Mouse (Mus musculus) kidney, embryonic 16.5 days (tissue): ENCODE measurements at regions not wholly inside any gene's neighbourhood (a gene's known extent, or its start where the extent isn't known, plus 50 kb on each side); places are given as distances from the start of the nearest gene placed in this dataset.

Source experiments
- ATAC-seq: fragments of 200-750 bp; cut with Nextera tagmentation; 2 replicates; pipeline ENCODE4 v1.8.0; 2017; ENCODE audit warnings: moderate TSS enrichment; ENCODE audit not compliant: low FRiP score, low TSS enrichment
- H3K27ac ChIP-seq: fragments of 300-500 bp; sonication (generic); 2 replicates; pipeline ENCODE4 v1.5.1; 2014; ENCODE audit warnings: low read length
- H3K27me3 ChIP-seq: fragments of 300-500 bp; sonication (generic); 2 replicates; pipeline ENCODE4 v1.6.1; 2014; ENCODE audit warnings: low read length, control low read depth, mixed read lengths; ENCODE audit not compliant: insufficient read depth
- H3K36me3 ChIP-seq: fragments of 300-500 bp; sonication (generic); 2 replicates; pipeline ENCODE4 v1.6.1; 2014; ENCODE audit warnings: low read length, control low read depth, mixed read lengths; ENCODE audit not compliant: insufficient read depth
- H3K4me1 ChIP-seq: fragments of 300-500 bp; sonication (generic); 2 replicates; pipeline ENCODE4 v1.6.1; 2014; ENCODE audit warnings: low read length, control low read depth, mixed read lengths; ENCODE audit not compliant: insufficient read depth
- H3K4me2 ChIP-seq: fragments of 300-500 bp; sonication (generic); replicated peaks from 2 replicates; pipeline ENCODE4 v1.6.1; 2014; ENCODE audit warnings: low read depth, low read length
- H3K4me3 ChIP-seq: fragments of 300-500 bp; sonication (generic); 2 replicates; pipeline ENCODE4 v1.5.1; 2014; ENCODE audit warnings: mild to moderate bottlenecking, low read length
- H3K9ac ChIP-seq: fragments of 300-500 bp; sonication (generic); replicated peaks from 2 replicates; pipeline ENCODE4 v1.6.1; 2014; ENCODE audit warnings: low read length
- H3K9me3 ChIP-seq: fragments of 300-500 bp; sonication (generic); 2 replicates; pipeline ENCODE4 v1.6.1; 2016; ENCODE audit warnings: low read length, control low read depth
- WGBS: fragments of 180-500 bp; shearing (Covaris S2); extraction: QIAGEN DNeasy Blood & Tissue Kit; methylation state at CpG from one replicate; pipeline ENCODE4 v1.1.7; 2014; 5-methylcytosine and 5-hydroxymethylcytosine counted together

GRCm38 (mm10) chr14:76809411-76809810 lies 227.2 kb upstream of the Ccdc122 start:
- Histone ChIP-seq H3K9ac (no peak overlapping the region), H3K4me2 (no peak overlapping the region), H3K9me3 (peaks cover 4% of the 10 kb centered on the region), H3K27me3 (no peaks in the 10 kb centered on the region), H3K27ac (no peak overlapping the region), H3K4me3 (no peak overlapping the region), H3K36me3 (no peaks in the 10 kb centered on the region), H3K4me1 (peaks cover 33% of the 10 kb centered on the region)
- no peak for ATAC-seq
- 98% methylated on average over 7 of the region's 7 CpGs for WGBS

DNA sequence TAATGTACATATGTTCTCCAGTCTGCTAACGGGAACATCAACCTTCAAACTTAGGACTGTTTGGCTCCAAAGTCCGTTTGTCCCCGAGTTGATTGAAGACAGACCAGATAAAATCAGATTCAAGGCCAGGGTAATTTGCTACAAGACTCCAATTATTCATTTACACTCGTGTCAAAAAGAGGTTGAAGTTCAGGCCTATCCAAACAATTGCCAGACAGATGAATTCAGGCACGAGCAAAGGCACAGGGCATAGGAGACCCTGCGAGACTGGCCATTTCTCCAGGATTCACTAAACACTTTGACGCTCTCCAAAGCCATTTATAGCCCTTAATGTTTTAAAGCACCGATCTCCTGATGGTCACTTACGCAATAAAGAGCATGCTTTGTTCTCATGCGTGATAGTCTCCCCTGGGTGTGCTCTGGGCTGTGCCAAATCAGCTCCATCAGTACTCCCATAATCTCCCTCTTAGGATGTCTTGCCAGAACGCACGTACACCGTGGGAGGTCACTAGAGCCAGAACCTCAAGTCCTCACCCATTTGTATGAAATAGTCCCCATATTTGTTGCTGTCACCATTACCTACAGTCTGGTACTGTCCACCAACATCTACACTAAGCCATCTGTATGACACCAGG lies 231.3 kb upstream of the Ccdc122 start:
- Histone ChIP-seq H3K36me3 (no peaks in the 10 kb centered on the region), H3K27me3 (no peaks in the 10 kb centered on the region), H3K4me3 (no peak overlapping the region), H3K4me2 (no peak overlapping the region), H3K27ac (peak overlapping the region; percentile 63; the same call in 1 of the 2 replicates), H3K9ac (no peak overlapping the region), H3K9me3 (peaks cover 4% of the 10 kb centered on the region), H3K4me1 (peaks cover 13% of the 10 kb centered on the region)
- ATAC-seq = peak; percentile 77
- 36% methylated on average over 13 of the region's 13 CpGs for WGBS

- Histone ChIP-seq H3K9ac (0 out of 2 replicates have a peak overlapping the region, but pooled peaks have one; percentile 22), H3K27ac (peak overlapping the region; percentile 69), H3K9me3 (peaks cover 4% of the 10 kb centered on the region), H3K4me2 (no peak overlapping the region), H3K36me3 (no peaks in the 10 kb centered on the region), H3K4me1 (peaks cover 13% of the 10 kb centered on the region), H3K27me3 (no peaks in the 10 kb centered on the region), H3K4me3 (no peak overlapping the region)
- ATAC-seq = no peak
- 39% methylated on average over 6 of the region's 6 CpGs for WGBS
Observed at GRCm38 (mm10) chr14:76804447-76805150, 232.0 kb upstream of the Ccdc122 start.

- no peak overlapping the region for H3K4me3 ChIP-seq
- no peak for ATAC-seq
- WGBS = 87% methylated on average over 4 of the region's 4 CpGs
Observed at GRCm38 (mm10) chr14:76800181-76800580, 236.4 kb upstream of the Ccdc122 start.

GRCm38 (mm10) chr14:76799741-76800140 lies 236.8 kb upstream of the Ccdc122 start:
- no peak overlapping the region for H3K9ac ChIP-seq
- no peaks in the 10 kb centered on the region for H3K9me3 ChIP-seq
- no peak overlapping the region for H3K4me2 ChIP-seq
- no peaks in the 10 kb centered on the region for H3K27me3 ChIP-seq
- H3K27ac ChIP-seq = no peak overlapping the region
- H3K4me3 ChIP-seq = no peak overlapping the region
- no peaks in the 10 kb centered on the region for H3K36me3 ChIP-seq
- ATAC-seq = no peak
- 73% methylated on average over 6 of the region's 6 CpGs for WGBS
- peaks cover 7% of the 10 kb centered on the region for H3K4me1 ChIP-seq

More at GRCm38 (mm10) chr14:76800181-76800580, 236.4 kb upstream of the Ccdc122 start:
- H3K9ac ChIP-seq = no peak overlapping the region
- no peaks in the 10 kb centered on the region for H3K27me3 ChIP-seq
- no peak overlapping the region for H3K4me2 ChIP-seq
- no peaks in the 10 kb centered on the region for H3K36me3 ChIP-seq
- H3K27ac ChIP-seq = no peak overlapping the region
- no peaks in the 10 kb centered on the region for H3K9me3 ChIP-seq
- peaks cover 10% of the 10 kb centered on the region for H3K4me1 ChIP-seq

- H3K36me3 ChIP-seq = no peaks in the 10 kb centered on the region
- no peak for ATAC-seq
- no peaks in the 10 kb centered on the region for H3K27me3 ChIP-seq
- no peaks in the 10 kb centered on the region for H3K4me1 ChIP-seq
- H3K4me2 ChIP-seq = no peak overlapping the region
- no peak overlapping the region for H3K27ac ChIP-seq
- H3K4me3 ChIP-seq = no peak overlapping the region
- H3K9ac ChIP-seq = no peak overlapping the region
- H3K9me3 ChIP-seq = no peaks in the 10 kb centered on the region
- 83% methylated on average over 8 of the region's 8 CpGs for WGBS
Observed at GRCm38 (mm10) chr14:76798925-76799428, 237.6 kb upstream of the Ccdc122 start.

- Histone ChIP-seq H3K9ac (no peak overlapping the region), H3K27me3 (no peaks in the 10 kb centered on the region), H3K27ac (no peak overlapping the region), H3K36me3 (no peaks in the 10 kb centered on the region), H3K4me2 (no peak overlapping the region), H3K4me1 (no peaks in the 10 kb centered on the region), H3K9me3 (no peaks in the 10 kb centered on the region), H3K4me3 (no peak overlapping the region)
- ATAC-seq = no peak
- WGBS = 75% methylated on average over 6 of the region's 6 CpGs
Observed at GRCm38 (mm10) chr14:76798488-76798887, 238.1 kb upstream of the Ccdc122 start.

GRCm38 (mm10) chr14:76797518-76797917 lies 239.1 kb upstream of the Ccdc122 start:
- no peak for ATAC-seq
- H3K27ac ChIP-seq = no peak overlapping the region

GRCm38 (mm10) chr14:76791811-76792571 lies 235.3 kb upstream of the Serp2 start:
- Histone ChIP-seq H3K4me2 (no peak overlapping the region), H3K36me3 (no peaks in the 10 kb centered on the region), H3K27me3 (no peaks in the 10 kb centered on the region), H3K9me3 (no peaks in the 10 kb centered on the region), H3K9ac (peak overlapping the region; percentile 5; the same call in 1 of the 2 replicates), H3K4me3 (no peak overlapping the region), H3K4me1 (peaks cover 22% of the 10 kb centered on the region), H3K27ac (peak overlapping the region; percentile 48)
- WGBS = 41% methylated on average over 6 of the region's 6 CpGs
- ATAC-seq = peak; percentile 46; the same call in 1 of the 2 replicates

More at GRCm38 (mm10) chr14:76797518-76797917, 239.1 kb upstream of the Ccdc122 start:
- H3K4me3 ChIP-seq = no peak overlapping the region
- H3K27me3 ChIP-seq = no peaks in the 10 kb centered on the region
- H3K9ac ChIP-seq = no peak overlapping the region
- H3K4me2 ChIP-seq = no peak overlapping the region
- peaks cover 1% of the 10 kb centered on the region; the same call in 1 of the 2 replicates for H3K4me1 ChIP-seq
- H3K9me3 ChIP-seq = no peaks in the 10 kb centered on the region
- 74% methylated on average over 6 of the region's 6 CpGs for WGBS
- H3K36me3 ChIP-seq = no peaks in the 10 kb centered on the region
